9 mouse cellular contexts compared by ENCODE assay signal in genomic region chr2:60939957-60940356, GRCm38 (mm10). TPM values are rescaled to one million over a fixed set of nuclear protein-coding genes. Genes with fewer than 3 reads are reported as not detected.
DNase-seq lines count a peak whose midpoint lies in the region; ATAC-seq lines count a peak whose summit lies in the region.
"Had no signal": no experiment of that assay in that cellular context is flagged by ENCODE, and none has a peak within 500 bp of the region (broad histone marks: within the 10 kb centered on the region; RNA-seq: fewer than 3 reads in every experiment).

No protein-coding gene starts in this region.

- no peaks in the 10 kb centered on the region for H3K27me3 ChIP-seq in kidney, embryonic 14.5 days (ENCODE audit: control insufficient read depth, insufficient read depth, low read length)
- no peaks in the 10 kb centered on the region for H3K27me3 ChIP-seq in liver, embryonic 11.5 days (replicated peaks; ENCODE audit: control insufficient read depth, insufficient read depth, low read length)
- H3K27me3 ChIP-seq: Patski had no signal

- peak overlapping the region; percentile 4; the same call in 1 of the 2 replicates for H3K4me3 ChIP-seq in kidney, embryonic 14.5 days (ENCODE audit: low read length)
- no peak overlapping the region for H3K4me3 ChIP-seq in liver, embryonic 11.5 days (ENCODE audit: low read depth, low read length)

- no peaks in the 10 kb centered on the region for H3K9me3 ChIP-seq in kidney, embryonic 14.5 days (ENCODE audit: control insufficient read depth, low read length)
- no peaks in the 10 kb centered on the region for H3K9me3 ChIP-seq in liver, embryonic 11.5 days (ENCODE audit: control insufficient read depth, low read length)

- peak overlapping the region; percentile 12 for H3K4me2 ChIP-seq in kidney, embryonic 14.5 days (replicated peaks; ENCODE audit: low read depth, low read length)
- H3K4me2 ChIP-seq in liver, embryonic 11.5 days: peak overlapping the region; percentile 26

- no peak overlapping the region for H3K9ac ChIP-seq in kidney, embryonic 14.5 days (ENCODE audit: low read depth, low read length)
- H3K9ac ChIP-seq in liver, embryonic 11.5 days (ENCODE audit: low read depth, low read length): no peak overlapping the region

- peak overlapping the region; percentile 15; the same call in 1 of the 2 replicates for H3K27ac ChIP-seq in kidney, embryonic 14.5 days (ENCODE audit: low read depth, low read length)
- no peak overlapping the region for H3K27ac ChIP-seq in liver, embryonic 11.5 days (ENCODE audit: low read depth, low read length)

- H3K36me3 ChIP-seq in kidney, embryonic 14.5 days (ENCODE audit: control insufficient read depth, insufficient read depth, low read length): no peaks in the 10 kb centered on the region
- H3K36me3 ChIP-seq in liver, embryonic 11.5 days (ENCODE audit: control insufficient read depth, insufficient read depth, low read length): no peaks in the 10 kb centered on the region

- H3K4me1 ChIP-seq in kidney, embryonic 14.5 days (ENCODE audit: control insufficient read depth, insufficient read depth, low read length): peaks cover 10% of the 10 kb centered on the region; the same call in 1 of the 2 replicates
- H3K4me1 ChIP-seq in liver, embryonic 11.5 days (replicated peaks; ENCODE audit: control insufficient read depth, insufficient read depth, low read length): peaks cover 4% of the 10 kb centered on the region; the same call in 1 of the 2 replicates

- 75% methylated on average over 2 of the region's 2 CpGs for WGBS in kidney, embryonic 14.5 days
- 53% methylated on average over 2 of the region's 2 CpGs for WGBS in liver, embryonic 11.5 days

- DNase-seq in adrenal gland, postnatal 14 days: peak; percentile 8
- DNase-seq in adrenal gland, postnatal 10 days: no peak
- no peak for DNase-seq in kidney, postnatal 10 days
- DNase-seq in adipocyte (ENCODE audit: low spot score): peak; percentile 51
- no peak for DNase-seq in liver, embryonic 11.5 days (ENCODE audit: low spot score)
- DNase-seq in cerebellum, adult 8-10 months: no peak
- no peak for DNase-seq in embryo, embryonic 9.5 days (ENCODE audit: extremely low spot score)

- ATAC-seq in kidney, embryonic 14.5 days (ENCODE audit: low FRiP score, low TSS enrichment): peak; percentile 6; the same call in 1 of the 2 replicates
- ATAC-seq in liver, embryonic 11.5 days (replicated peaks; ENCODE audit: low FRiP score): no peak
- ATAC-seq: Patski had no signal

RNA-seq across cellular contexts. Expression of gene Rbms1, which starts 23.0 kb away (rescaled TPM):
- 72.7 and 89.6 TPM in 2 replicates for total RNA-seq in adrenal gland, postnatal 14 days (2021)
- total RNA-seq in adrenal gland, postnatal 10 days (2021): 10 to 100 TPM; 71.0 to 89.6 TPM
- 107 and 115 TPM in 2 replicates for polyA plus RNA-seq in kidney, embryonic 14.5 days (2014; fragmentation: Nextera tagmentation; extraction: Ambion mirVana)
- 71.4 and 80.8 TPM in 2 replicates for polyA plus RNA-seq in liver, embryonic 11.5 days (2014; fragmentation: Nextera tagmentation; extraction: Ambion mirVana)

Comparison
In these comparisons a context has a peak if more than half of its experiments do, and no peak if none do; other contexts are left out.
1. DNase-seq: peak in adrenal gland, postnatal 14 days (single experiment) and adipocyte (single experiment); none in adrenal gland, postnatal 10 days (single experiment), kidney, postnatal 10 days (single experiment), liver, embryonic 11.5 days (single experiment), cerebellum, adult 8-10 months (single experiment) and embryo, embryonic 9.5 days (single experiment).